Mouse (Mus musculus): Measurements from ENCODE around the gene Iscu.

DNA sequence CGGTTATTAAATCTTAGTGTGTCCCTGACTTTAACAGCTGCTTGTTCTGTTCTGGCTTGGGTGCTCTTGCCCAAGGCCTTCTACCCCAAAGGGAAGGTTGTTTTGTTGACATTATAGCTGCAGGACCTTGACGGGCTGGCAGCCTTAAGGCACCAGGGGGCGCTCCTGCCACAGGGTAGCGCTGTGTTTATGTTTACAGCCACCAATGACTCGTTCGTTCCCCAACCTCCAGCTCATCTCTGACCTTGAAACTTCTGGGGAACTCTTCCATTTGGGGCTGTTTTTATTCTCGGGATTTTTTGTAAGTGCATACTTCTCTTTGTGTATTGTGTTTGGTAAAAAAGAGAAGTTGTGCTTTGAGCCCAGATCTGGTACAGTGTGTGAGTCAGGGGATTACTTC, 1.1 kb downstream of the Iscu start:
- peak; percentile 99 for TF ChIP-seq CTCF (IDR thresholded peaks at IDR 0.05; ENCODE audit: low read depth)
- TF ChIP-seq EP300 (IDR thresholded peaks at IDR 0.05; ENCODE audit: low read depth), result no peak

Data from liver, postnatal 0 days (tissue).